Mouse (Mus musculus) hindbrain, embryonic 11.5 days (tissue): ENCODE results near the gene Rad9a. TPM values are rescaled to one million over a fixed set of nuclear protein-coding genes. Genes with fewer than 3 reads are reported as not detected.

Experiments
- ATAC-seq: fragments of 200-750 bp; cut with Nextera tagmentation; 2 replicates; pipeline ENCODE4 v1.8.0; 2017; ENCODE audit warnings: mild to moderate bottlenecking, moderate TSS enrichment, moderate library complexity; ENCODE audit not compliant: low FRiP score
- DNase-seq: peaks from one replicate; pipeline ENCODE4 v3.0.0-alpha.2; 2015; ENCODE audit warnings: low spot score
- H3K27ac ChIP-seq: fragments of 300-500 bp; sonication (generic); 2 replicates; pipeline ENCODE4 v1.5.1; 2014; ENCODE audit warnings: mild to moderate bottlenecking, low read depth, low read length
- H3K27me3 ChIP-seq: fragments of 300-500 bp; sonication (generic); 2 replicates; pipeline ENCODE4 v1.6.1; 2014; ENCODE audit warnings: mild to moderate bottlenecking, low read length, moderate library complexity, mixed read lengths; ENCODE audit not compliant: control insufficient read depth, insufficient read depth
- H3K36me3 ChIP-seq: fragments of 300-500 bp; sonication (generic); 2 replicates; pipeline ENCODE4 v1.6.1; 2014; ENCODE audit warnings: mild to moderate bottlenecking, low read length, moderate library complexity, mixed read lengths; ENCODE audit not compliant: control insufficient read depth, insufficient read depth
- H3K4me1 ChIP-seq: fragments of 300-500 bp; sonication (generic); replicated peaks from 2 replicates; pipeline ENCODE4 v1.6.1; 2014; ENCODE audit warnings: low read length, mixed read lengths; ENCODE audit not compliant: control insufficient read depth, insufficient read depth
- H3K4me2 ChIP-seq: fragments of 300-500 bp; sonication (generic); replicated peaks from 2 replicates; pipeline ENCODE4 v1.6.1; 2014; ENCODE audit warnings: mild to moderate bottlenecking, low read depth, low read length
- H3K4me3 ChIP-seq: fragments of 300-500 bp; sonication (generic); 2 replicates; pipeline ENCODE4 v1.5.1; 2014; ENCODE audit warnings: low read depth, low read length
- H3K9ac ChIP-seq: fragments of 300-500 bp; sonication (generic); 2 replicates; pipeline ENCODE4 v1.6.1; 2014; ENCODE audit warnings: low read depth, low read length
- H3K9me3 ChIP-seq: fragments of 300-500 bp; sonication (generic); 2 replicates; pipeline ENCODE4 v1.6.1; 2016; ENCODE audit warnings: low read length; ENCODE audit not compliant: control insufficient read depth
- WGBS: fragments of 180-500 bp; shearing (Covaris S2); extraction: QIAGEN DNeasy Blood & Tissue Kit; methylation state at CpG from one replicate; pipeline ENCODE4 v1.1.7; 2014; 5-methylcytosine and 5-hydroxymethylcytosine counted together
- polyA plus RNA-seq: library from polyadenylated mRNA; unstranded; fragments of >200 nt; fragmentation: Nextera tagmentation; extraction: Ambion mirVana; gene quantifications from 2 replicates; pipeline ENCODE4 v1.2.1, GENCODE M21; 2014

Rad9a gene
- polyA plus RNA-seq, 1 experiment from 2014 or later: 42.1 TPM

- WGBS: 5% methylated on average over 7 of the region's 8 CpGs
Measured at GRCm38 (mm10) chr19:4148819-4149218, 52.6 kb downstream of the Rad9a start.

GRCm38 (mm10) chr19:4148491-4148806, 53.0 kb downstream of the Rad9a start, which contains the start of gene Coro1b:
TSS of gene Coro1b (plus strand) at chr19:4148619.
- WGBS: 0% methylated on average over 29 of the region's 33 CpGs
- Histone ChIP-seq H3K9me3 (no peaks in the 10 kb centered on the region), H3K9ac (peak within 1 kb of the TSS; percentile 66), H3K4me1 (peaks cover 8% of the 10 kb centered on the region), H3K36me3 (0 out of 2 replicates have a peak, but pooled peaks cover 2% of the 10 kb centered on the region), H3K27me3 (no peaks in the 10 kb centered on the region), H3K27ac (no peak within 1 kb of the TSS), H3K4me3 (peak within 1 kb of the TSS; percentile 63), H3K4me2 (peak within 1 kb of the TSS; percentile 84)
- ATAC-seq: peak; percentile 94
- DNase-seq: peak; percentile 96

More at GRCm38 (mm10) chr19:4148819-4149218, 52.6 kb downstream of the Rad9a start:
- H3K4me3 ChIP-seq: peak overlapping the region; percentile 63
- H3K27me3 ChIP-seq: no peaks in the 10 kb centered on the region
- no peak for DNase-seq
- no peak overlapping the region for H3K27ac ChIP-seq
- H3K4me1 ChIP-seq: peaks cover 8% of the 10 kb centered on the region
- no peak; the same call in 1 of the 2 replicates for ATAC-seq
- peak overlapping the region; percentile 66 for H3K9ac ChIP-seq
- H3K36me3 ChIP-seq: 0 out of 2 replicates have a peak, but pooled peaks cover 2% of the 10 kb centered on the region
- H3K9me3 ChIP-seq: no peaks in the 10 kb centered on the region
- peak overlapping the region; percentile 84 for H3K4me2 ChIP-seq

GRCm38 (mm10) chr19:4147782-4148490, 53.5 kb downstream of the Rad9a start:
- peak overlapping the region; percentile 66; the same call in 1 of the 2 replicates for H3K9ac ChIP-seq
- ATAC-seq: peak; percentile 34
- 33% methylated on average over 9 of the region's 9 CpGs for WGBS
- H3K4me2 ChIP-seq: peak overlapping the region; percentile 84
- H3K9me3 ChIP-seq: no peaks in the 10 kb centered on the region
- H3K4me3 ChIP-seq: peak overlapping the region; percentile 63
- H3K4me1 ChIP-seq: peaks cover 8% of the 10 kb centered on the region
- 0 out of 2 replicates have a peak, but pooled peaks cover 2% of the 10 kb centered on the region for H3K36me3 ChIP-seq
- no peak for DNase-seq
- H3K27ac ChIP-seq: no peak overlapping the region
- H3K27me3 ChIP-seq: no peaks in the 10 kb centered on the region

DNA sequence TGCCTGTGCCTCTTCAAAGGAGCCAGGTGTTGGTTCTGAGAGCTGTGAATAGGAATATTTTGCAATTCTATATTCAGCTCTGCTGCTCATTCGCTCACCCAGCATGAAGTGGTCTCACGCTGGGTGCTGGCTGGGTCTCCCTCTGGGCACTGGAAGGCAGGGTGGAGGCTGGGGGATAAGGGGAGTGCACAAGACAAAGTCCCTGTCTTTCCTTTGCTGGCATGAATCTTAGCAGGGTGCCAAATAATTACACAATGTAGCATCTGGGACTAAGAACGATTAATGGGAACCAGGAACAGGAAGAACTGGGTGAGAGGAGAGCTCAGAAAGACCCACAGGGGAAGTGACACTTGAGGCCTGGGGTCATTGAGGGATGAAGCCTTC, 54.4 kb downstream of the Rad9a start:
- WGBS: 45% methylated on average over 3 of the region's 3 CpGs
- H3K9me3 ChIP-seq: no peaks in the 10 kb centered on the region
- no peak for ATAC-seq

DNA sequence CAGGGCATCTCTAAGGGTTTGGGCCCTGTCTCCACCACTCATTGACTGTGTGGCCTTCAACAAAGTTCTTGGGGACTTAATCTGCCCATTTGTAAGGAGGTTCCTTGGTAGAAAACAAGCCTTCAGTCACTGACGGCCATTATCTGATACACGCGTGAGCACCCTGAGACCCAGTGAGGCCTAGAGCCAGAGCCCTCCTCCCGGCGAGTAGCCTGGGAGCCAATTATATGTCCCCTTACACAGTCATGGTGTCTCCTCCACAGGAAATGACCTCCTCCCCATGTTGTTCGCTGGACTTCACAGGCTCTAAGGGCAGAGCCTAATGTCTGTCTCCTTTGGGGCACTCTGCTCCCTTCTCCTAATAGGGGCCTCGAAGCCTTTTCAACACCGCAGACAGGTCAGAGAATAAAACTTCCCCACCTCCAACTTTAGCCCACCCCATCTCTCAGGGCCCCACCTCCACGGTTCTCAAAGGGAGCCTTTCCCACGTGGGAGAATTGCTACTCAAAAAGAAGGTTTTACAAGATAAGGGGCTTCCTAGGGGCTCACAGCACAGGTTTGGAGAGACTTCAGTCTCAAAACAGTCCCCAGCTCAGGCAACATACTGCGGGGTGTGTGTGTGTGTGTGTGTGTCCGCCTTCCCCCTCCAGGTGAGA, 55.0 kb downstream of the Rad9a start:
- no peak for DNase-seq
- WGBS: 59% methylated on average over 12 of the region's 12 CpGs
- Histone ChIP-seq H3K4me1 (peaks cover 8% of the 10 kb centered on the region), H3K27me3 (no peaks in the 10 kb centered on the region), H3K9me3 (no peaks in the 10 kb centered on the region), H3K27ac (no peak overlapping the region), H3K36me3 (0 out of 2 replicates have a peak, but pooled peaks cover 2% of the 10 kb centered on the region), H3K4me2 (no peak overlapping the region), H3K9ac (no peak overlapping the region), H3K4me3 (no peak overlapping the region)
- no peak for ATAC-seq

More for the DNA sequence above, 54.4 kb downstream of the Rad9a start:
- no peaks in the 10 kb centered on the region for H3K27me3 ChIP-seq
- no peak overlapping the region for H3K9ac ChIP-seq
- no peak overlapping the region for H3K4me3 ChIP-seq
- no peak overlapping the region for H3K4me2 ChIP-seq
- peaks cover 8% of the 10 kb centered on the region for H3K4me1 ChIP-seq
- no peak for DNase-seq
- H3K36me3 ChIP-seq: 0 out of 2 replicates have a peak, but pooled peaks cover 2% of the 10 kb centered on the region
- H3K27ac ChIP-seq: no peak overlapping the region

DNA sequence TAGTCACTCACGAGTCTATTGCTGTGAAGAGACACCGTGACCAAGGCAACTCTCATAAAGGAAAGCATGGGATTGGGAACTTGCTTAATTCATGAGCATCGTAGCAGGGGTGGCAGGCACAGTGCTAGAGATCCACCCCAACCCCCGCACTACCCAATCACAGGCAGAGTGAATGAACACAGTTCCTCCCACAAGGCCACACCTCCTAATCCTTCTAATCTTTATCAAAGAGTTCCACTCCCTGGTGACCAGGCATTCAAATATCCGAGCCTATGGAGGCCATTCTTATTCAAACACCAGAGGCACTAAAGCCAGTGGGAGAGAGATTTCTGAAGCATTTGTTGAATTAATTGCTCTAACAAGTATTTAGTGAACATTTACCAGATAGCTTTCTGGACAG, 55.5 kb downstream of the Rad9a start:
- H3K27ac ChIP-seq: no peak overlapping the region
- 91% methylated on average over 5 of the region's 5 CpGs for WGBS
- H3K9ac ChIP-seq: no peak overlapping the region
- ATAC-seq (no peak), DNase-seq (no peak)
- H3K4me1 ChIP-seq: peaks cover 8% of the 10 kb centered on the region
- 0 out of 2 replicates have a peak, but pooled peaks cover 2% of the 10 kb centered on the region for H3K36me3 ChIP-seq
- no peak overlapping the region for H3K4me2 ChIP-seq
- H3K4me3 ChIP-seq: no peak overlapping the region
- no peaks in the 10 kb centered on the region for H3K27me3 ChIP-seq
- H3K9me3 ChIP-seq: no peaks in the 10 kb centered on the region

Other genes starting within 250 kb of the Rad9a start
- not detected in 2 replicates for gene Aldh3b3, start 243.0 kb downstream of the Rad9a start, polyA plus RNA-seq
- 1.5 and 2.3 TPM in 2 replicates for gene Aldh3b2, start 229.3 kb downstream of the Rad9a start, polyA plus RNA-seq
- 2.5 and 2.8 TPM in 2 replicates for gene Acy3, start 215.1 kb downstream of the Rad9a start, polyA plus RNA-seq
- 0.70 and 2.3 TPM in 2 replicates for gene Tbx10, start 208.9 kb downstream of the Rad9a start, polyA plus RNA-seq
- gene Nudt8, start 201.1 kb downstream of the Rad9a start, polyA plus RNA-seq: 14.6 and 19.5 TPM in 2 replicates
- gene Gm49405, start 201.0 kb downstream of the Rad9a start, polyA plus RNA-seq: 1.5 and 1.6 TPM in 2 replicates
- 1.5 and 1.9 TPM in 2 replicates for gene Doc2g, start 198.3 kb downstream of the Rad9a start, polyA plus RNA-seq
- gene Ndufv1, start 188.9 kb downstream of the Rad9a start, polyA plus RNA-seq: 188 and 201 TPM in 2 replicates
- gene Gstp1, start 163.7 kb downstream of the Rad9a start, polyA plus RNA-seq: 343 and 348 TPM in 2 replicates
- 1.1 and 2.9 TPM in 2 replicates for gene Gstp2, start 155.6 kb downstream of the Rad9a start, polyA plus RNA-seq
- gene Gstp3, start 142.1 kb downstream of the Rad9a start, polyA plus RNA-seq: not detected in 2 replicates
- gene Cabp2, start 120.1 kb downstream of the Rad9a start, polyA plus RNA-seq: not detected in 2 replicates
- 74.4 and 84.3 TPM in 2 replicates for gene Cdk2ap2, start 104.5 kb downstream of the Rad9a start, polyA plus RNA-seq
- gene Pitpnm1, start 101.7 kb downstream of the Rad9a start, polyA plus RNA-seq: 12.2 and 15.4 TPM in 2 replicates
- gene Aip, start 75.8 kb downstream of the Rad9a start, polyA plus RNA-seq: 65.7 and 67.4 TPM in 2 replicates
- not detected in 2 replicates for gene Gpr152, start 61.9 kb downstream of the Rad9a start, polyA plus RNA-seq
- not detected in 2 replicates for gene Cabp4, start 57.6 kb downstream of the Rad9a start, polyA plus RNA-seq
- 119 and 123 TPM in 2 replicates for gene Coro1b, start 53.0 kb downstream of the Rad9a start, polyA plus RNA-seq
- gene Ptprcap, start 48.1 kb downstream of the Rad9a start, polyA plus RNA-seq: 1.0 and 1.1 TPM in 2 replicates
- 42.2 and 45.7 TPM in 2 replicates for gene Rps6kb2, start 38.3 kb downstream of the Rad9a start, polyA plus RNA-seq
- 2.8 and 3.3 TPM in 2 replicates for gene Carns1, start 26.2 kb downstream of the Rad9a start, polyA plus RNA-seq
- 0.79 and 0.96 TPM in 2 replicates for gene Tbc1d10c, start 10.4 kb downstream of the Rad9a start, polyA plus RNA-seq
- gene Ppp1ca, start 9.6 kb downstream of the Rad9a start, polyA plus RNA-seq: 868 and 927 TPM in 2 replicates
- gene Clcf1, start 12.6 kb upstream of the Rad9a start, polyA plus RNA-seq: 0.82 and 0.90 TPM in 2 replicates
- gene AC109138.7, start 12.7 kb upstream of the Rad9a start, polyA plus RNA-seq: not detected in 2 replicates
- 11.0 and 17.9 TPM in 2 replicates for gene Pold4, start 30.2 kb upstream of the Rad9a start, polyA plus RNA-seq
- gene Ssh3, start 67.5 kb upstream of the Rad9a start, polyA plus RNA-seq: 2.8 and 3.9 TPM in 2 replicates
- gene Ankrd13d, start 81.5 kb upstream of the Rad9a start, polyA plus RNA-seq: 8.6 and 11.0 TPM in 2 replicates
- 12.5 and 13.9 TPM in 2 replicates for gene Grk2, start 104.6 kb upstream of the Rad9a start, polyA plus RNA-seq
- gene Kdm2a, start 196.6 kb upstream of the Rad9a start, polyA plus RNA-seq: 42.1 and 44.0 TPM in 2 replicates
- 14.0 and 15.2 TPM in 2 replicates for gene Rhod, start 237.8 kb upstream of the Rad9a start, polyA plus RNA-seq